Mouse (Mus musculus): ENCODE measurements around the gene Apln. TPM values are rescaled to one million over a fixed set of nuclear protein-coding genes. Genes with fewer than 3 reads are reported as not detected.

Gene Apln
- polyA plus RNA-seq (2015; fragmentation: Nextera tagmentation; extraction: Ambion mirVana), result 1.2 and 2.5 TPM in 2 replicates

GRCm38 (mm10) chrX:48034144-48035113, at the start of gene Apln:
Gene Apln, minus strand, starts transcription at chrX:48034853.

Other genes with a start within 250 kb of the Apln start
- 24.8 and 37.6 TPM in 2 replicates for gene Smarca1, start 141.9 kb downstream of the Apln start, polyA plus RNA-seq (2015; fragmentation: Nextera tagmentation; extraction: Ambion mirVana)
- 16.5 and 26.2 TPM in 2 replicates for gene Ocrl, start 122.5 kb downstream of the Apln start, polyA plus RNA-seq (2015; fragmentation: Nextera tagmentation; extraction: Ambion mirVana)
- 1.3 and 1.8 TPM in 2 replicates for gene Xpnpep2, start 73.9 kb upstream of the Apln start, polyA plus RNA-seq (2015; fragmentation: Nextera tagmentation; extraction: Ambion mirVana)
- 2.3 and 2.7 TPM in 2 replicates for gene Sash3, start 111.6 kb upstream of the Apln start, polyA plus RNA-seq (2015; fragmentation: Nextera tagmentation; extraction: Ambion mirVana)
- gene Zdhhc9, start 174.0 kb upstream of the Apln start, polyA plus RNA-seq (2015; fragmentation: Nextera tagmentation; extraction: Ambion mirVana), result 1.7 and 2.6 TPM in 2 replicates
- 8.5 and 9.6 TPM in 2 replicates for gene Utp14a, start 222.0 kb upstream of the Apln start, polyA plus RNA-seq (2015; fragmentation: Nextera tagmentation; extraction: Ambion mirVana)

Measured in adrenal gland, postnatal 0 days (tissue).